Mouse (Mus musculus): ENCODE data around the gene Ccnj. TPM values are rescaled to one million over a fixed set of nuclear protein-coding genes. Genes with fewer than 3 reads are reported as not detected.

Ccnj gene
- total RNA-seq, 1 experiment from 2014 or later = 16.5 TPM

GRCm38 (mm10) chr19:40840303-40840702, 9.2 kb downstream of the Ccnj start:
- no peak for ATAC-seq (ENCODE audit: extremely low read depth, insufficient number of reproducible peaks, low FRiP score, poor library complexity, severe bottlenecking)

- ATAC-seq (ENCODE audit: extremely low read depth, insufficient number of reproducible peaks, low FRiP score, poor library complexity, severe bottlenecking) = no peak
Measured at GRCm38 (mm10) chr19:40841083-40841482, 10.0 kb downstream of the Ccnj start.

GRCm38 (mm10) chr19:40841593-40841992, 10.5 kb downstream of the Ccnj start:
- no peak for ATAC-seq (ENCODE audit: extremely low read depth, insufficient number of reproducible peaks, low FRiP score, poor library complexity, severe bottlenecking)

GRCm38 (mm10) chr19:40844731-40845130, 13.7 kb downstream of the Ccnj start:
- ATAC-seq (ENCODE audit: extremely low read depth, insufficient number of reproducible peaks, low FRiP score, poor library complexity, severe bottlenecking) = no peak

- no peak for ATAC-seq (ENCODE audit: extremely low read depth, insufficient number of reproducible peaks, low FRiP score, poor library complexity, severe bottlenecking)
Measured at GRCm38 (mm10) chr19:40849391-40849790, 18.3 kb downstream of the Ccnj start.

GRCm38 (mm10) chr19:40859555-40859954, 28.5 kb downstream of the Ccnj start:
- no peak for ATAC-seq (ENCODE audit: extremely low read depth, insufficient number of reproducible peaks, low FRiP score, poor library complexity, severe bottlenecking)

GRCm38 (mm10) chr19:40868284-40868683, 37.2 kb downstream of the Ccnj start:
- ATAC-seq (ENCODE audit: extremely low read depth, insufficient number of reproducible peaks, low FRiP score, poor library complexity, severe bottlenecking) = no peak

- no peak for ATAC-seq (ENCODE audit: extremely low read depth, insufficient number of reproducible peaks, low FRiP score, poor library complexity, severe bottlenecking)
Measured at GRCm38 (mm10) chr19:40869425-40870105, 38.5 kb downstream of the Ccnj start.

- peak; percentile 98 for ATAC-seq (ENCODE audit: extremely low read depth, insufficient number of reproducible peaks, low FRiP score, poor library complexity, severe bottlenecking)
Measured at GRCm38 (mm10) chr19:40872955-40873665, 42.0 kb downstream of the Ccnj start.

- no peak for ATAC-seq (ENCODE audit: extremely low read depth, insufficient number of reproducible peaks, low FRiP score, poor library complexity, severe bottlenecking)
Measured at GRCm38 (mm10) chr19:40881700-40882099, 50.6 kb downstream of the Ccnj start.

GRCm38 (mm10) chr19:40888887-40889286, 57.8 kb downstream of the Ccnj start:
- peak; percentile 39; the same call in 1 of the 2 replicates for ATAC-seq (ENCODE audit: extremely low read depth, insufficient number of reproducible peaks, low FRiP score, poor library complexity, severe bottlenecking)

GRCm38 (mm10) chr19:40894071-40894506, 63.0 kb downstream of the Ccnj start:
- 0 out of 2 replicates have a peak, but pooled peaks have one; percentile 4 for ATAC-seq (ENCODE audit: extremely low read depth, insufficient number of reproducible peaks, low FRiP score, poor library complexity, severe bottlenecking)

GRCm38 (mm10) chr19:40894519-40895392, 63.7 kb downstream of the Ccnj start, which contains the start of gene Zfp518a:
Gene Zfp518a, plus strand, starts transcription at chr19:40894705.
- ATAC-seq (ENCODE audit: extremely low read depth, insufficient number of reproducible peaks, low FRiP score, poor library complexity, severe bottlenecking) = peak; percentile 88

GRCm38 (mm10) chr19:40895393-40895703, 64.3 kb downstream of the Ccnj start:
- no peak for ATAC-seq (ENCODE audit: extremely low read depth, insufficient number of reproducible peaks, low FRiP score, poor library complexity, severe bottlenecking)

Other genes starting within 250 kb of the Ccnj start
- gene Aldh18a1, start 242.8 kb upstream of the Ccnj start, total RNA-seq (2017) = 8.3 and 10.8 TPM in 2 replicates
- 6.2 and 7.0 TPM in 2 replicates for gene Tctn3, start 219.0 kb upstream of the Ccnj start, total RNA-seq (2017)
- 274 and 277 TPM in 2 replicates for gene Entpd1, start 218.9 kb upstream of the Ccnj start, total RNA-seq (2017)
- 1.2 and 2.7 TPM in 2 replicates for gene Cc2d2b, start 82.5 kb upstream of the Ccnj start, total RNA-seq (2017)
- gene Zfp518a, start 63.4 kb downstream of the Ccnj start, total RNA-seq (2017) = 35.4 and 40.0 TPM in 2 replicates
- 181 and 203 TPM in 2 replicates for gene Blnk, start 163.3 kb downstream of the Ccnj start, total RNA-seq (2017)
- gene Dntt, start 198.0 kb downstream of the Ccnj start, total RNA-seq (2017) = 1.1 TPM in 1 of 2 replicates, not detected in the other
- gene Opalin, start 245.8 kb downstream of the Ccnj start, total RNA-seq (2017) = not detected in 2 replicates